Mouse (Mus musculus): Measurements from ENCODE around the gene Ptges.
"Not testable (repeated sequence)": the region's sequence is repeated elsewhere in the genome, so short reads cannot be mapped to it uniquely, and the experiment has no call there.

Ptges gene

GRCm38 (mm10) chr2:30927844-30928628 lies 1.6 kb downstream of the Ptges start:
- peak; percentile 88 for DNase-seq

GRCm38 (mm10) chr2:30927151-30927781 lies 2.4 kb downstream of the Ptges start:
- no peak for DNase-seq

- DNase-seq = no peak
Observed at GRCm38 (mm10) chr2:30926381-30926780, 3.3 kb downstream of the Ptges start.

GRCm38 (mm10) chr2:30925181-30925580 lies 4.5 kb downstream of the Ptges start:
- DNase-seq = no peak

GRCm38 (mm10) chr2:30923099-30923498 lies 6.6 kb downstream of the Ptges start:
- no peak for DNase-seq

GRCm38 (mm10) chr2:30920216-30920615 lies 9.4 kb downstream of the Ptges start:
- DNase-seq = no peak

GRCm38 (mm10) chr2:30918780-30919329 lies 10.8 kb downstream of the Ptges start:
- DNase-seq = no peak

- DNase-seq = no peak
Observed at GRCm38 (mm10) chr2:30918126-30918525, 11.5 kb downstream of the Ptges start.

- DNase-seq = no peak
Observed at GRCm38 (mm10) chr2:30917649-30918048, 12.0 kb downstream of the Ptges start.

GRCm38 (mm10) chr2:30915933-30916332 lies 13.7 kb downstream of the Ptges start:
- DNase-seq = not testable (repeated sequence)

- DNase-seq = no peak
Observed at GRCm38 (mm10) chr2:30915376-30915775, 14.3 kb downstream of the Ptges start.

- DNase-seq = no peak
Observed at GRCm38 (mm10) chr2:30914836-30915235, 14.8 kb downstream of the Ptges start.

GRCm38 (mm10) chr2:30913022-30913421 lies 16.6 kb downstream of the Ptges start:
- no peak for DNase-seq

GRCm38 (mm10) chr2:30912291-30912773 lies 17.3 kb downstream of the Ptges start:
- no peak for DNase-seq

GRCm38 (mm10) chr2:30906641-30907040 lies 23.0 kb downstream of the Ptges start:
- DNase-seq = no peak

GRCm38 (mm10) chr2:30905906-30906305 lies 23.8 kb downstream of the Ptges start:
- no peak for DNase-seq

- DNase-seq = no peak
Observed at GRCm38 (mm10) chr2:30904991-30905390, 24.7 kb downstream of the Ptges start.

- DNase-seq = no peak
Observed at GRCm38 (mm10) chr2:30904231-30904630, 25.4 kb downstream of the Ptges start.

GRCm38 (mm10) chr2:30902726-30903722 lies 26.6 kb downstream of the Ptges start:
- peak; percentile 27 for DNase-seq

GRCm38 (mm10) chr2:30902256-30902655 lies 27.4 kb downstream of the Ptges start:
- no peak for DNase-seq

GRCm38 (mm10) chr2:30901646-30902160 lies 28.0 kb downstream of the Ptges start:
- no peak for DNase-seq

GRCm38 (mm10) chr2:30899397-30900069 lies 30.1 kb downstream of the Ptges start:
- no peak for DNase-seq
